Mouse (Mus musculus) B cell, adult 2 months (primary cell): ENCODE results near the gene Praf2.
"Not testable (repeated sequence)": the region's sequence is repeated elsewhere in the genome, so short reads cannot be mapped to it uniquely, and the experiment has no call there.

Experiments used
- DNase-seq, 2 experiments: peaks; one replicate each; pipeline ENCODE4 v3.0.0; 2022

The Praf2 gene

GRCm38 (mm10) chrX:7728215-7728921 is at the start of gene Praf2:
Gene Praf2, plus strand, starts transcription at chrX:7728439.
- peak; percentile 64 to 72 for DNase-seq

GRCm38 (mm10) chrX:7678986-7679385 is 49.3 kb upstream of the Praf2 start:
- DNase-seq, result no peak

GRCm38 (mm10) chrX:7679405-7680056 is 48.7 kb upstream of the Praf2 start:
- peak; percentile 91 to 93 for DNase-seq

GRCm38 (mm10) chrX:7680057-7680412 is 48.2 kb upstream of the Praf2 start:
- no peak for DNase-seq

- no peak for DNase-seq
Measured at GRCm38 (mm10) chrX:7680864-7681263, 47.4 kb upstream of the Praf2 start, which contains the start of gene Magix. Gene Magix, minus strand, starts transcription at chrX:7681251.

GRCm38 (mm10) chrX:7688321-7688720 is 39.9 kb upstream of the Praf2 start:
- DNase-seq, result no peak

GRCm38 (mm10) chrX:7690486-7690885 is 37.8 kb upstream of the Praf2 start:
- DNase-seq, result no peak

- peak; percentile 67 to 76 for DNase-seq
Measured at GRCm38 (mm10) chrX:7692862-7693261, 35.4 kb upstream of the Praf2 start.

- no peak for DNase-seq
Measured at GRCm38 (mm10) chrX:7696520-7696919, 31.7 kb upstream of the Praf2 start.

- DNase-seq, result peak; percentile 76 to 78
Measured at GRCm38 (mm10) chrX:7696954-7697381, 31.3 kb upstream of the Praf2 start, which contains the start of gene Gpkow. Gene Gpkow, plus strand, starts transcription at chrX:7697131.

- DNase-seq, result not testable (repeated sequence)
Measured at GRCm38 (mm10) chrX:7713764-7714134, 14.5 kb upstream of the Praf2 start.

- DNase-seq, result peak; percentile 84 to 88
Measured at GRCm38 (mm10) chrX:7714135-7714899, 13.9 kb upstream of the Praf2 start, which contains the start of gene Wdr45. Gene Wdr45, plus strand, starts transcription at chrX:7714333.

- peak; percentile 20 to 34 for DNase-seq
Measured at GRCm38 (mm10) chrX:7716058-7716457, 12.2 kb upstream of the Praf2 start.

GRCm38 (mm10) chrX:7721514-7722281 is 6.5 kb upstream of the Praf2 start, which contains the start of gene Gm45208:
Gene Gm45208, plus strand, starts transcription at chrX:7722245.
- peak; percentile 74 to 78 for DNase-seq

- no peak for DNase-seq
Measured at GRCm38 (mm10) chrX:7722282-7722611, 6.0 kb upstream of the Praf2 start.

- no peak for DNase-seq
Measured at GRCm38 (mm10) chrX:7722691-7723090, 5.5 kb upstream of the Praf2 start.

- no peak for DNase-seq
Measured at GRCm38 (mm10) chrX:7724135-7724534, 4.1 kb upstream of the Praf2 start.

- no peak for DNase-seq
Measured at GRCm38 (mm10) chrX:7725841-7726240, 2.4 kb upstream of the Praf2 start.

GRCm38 (mm10) chrX:7727176-7727575 is 1.1 kb upstream of the Praf2 start:
- DNase-seq, result no peak

- no peak for DNase-seq
Measured at GRCm38 (mm10) chrX:7728922-7729265, 655 bp downstream of the Praf2 start.

GRCm38 (mm10) chrX:7733571-7734156 is 5.4 kb downstream of the Praf2 start:
- peak; percentile 84 to 88 for DNase-seq

GRCm38 (mm10) chrX:7739336-7740081 is 11.3 kb downstream of the Praf2 start:
- DNase-seq, result no peak
